Mouse (Mus musculus) spleen, postnatal 14 days (tissue): ENCODE results near the gene Gm21882.
"Not testable (repeated sequence)": the region's sequence is repeated elsewhere in the genome, so short reads cannot be mapped to it uniquely, and the experiment has no call there.

Experiments used
- DNase-seq, 2 experiments: peaks; one replicate each; pipeline ENCODE4 v3.0.0; 2021 to 2022; ENCODE audit warnings: low spot score in 2 of 2

Gene Gm21882

GRCm38 (mm10) chrY:40381423-40381822, at the start of gene Gm21882:
Gene Gm21882, minus strand, starts transcription at chrY:40381523.
- DNase-seq, result not testable (repeated sequence)
